Mouse (Mus musculus): ENCODE measurements around the gene Fzr1. TPM values are rescaled to one million over a fixed set of nuclear protein-coding genes. Genes with fewer than 3 reads are reported as not detected.
A peak's percentile ranks its signal among the peaks of the same experiment; 100 is the strongest.

The Fzr1 gene
- total and polyA plus RNA-seq, 3 experiments: 20.7 to 115 TPM; not detected in 1

GRCm38 (mm10) chr10:81322444-81322843, 55.9 kb downstream of the Fzr1 start:
- H3K79me2 ChIP-seq (ENCODE audit: control insufficient read depth, insufficient read depth, low read length, poor library complexity): peaks cover 20% of the 10 kb centered on the region
- TF ChIP-seq NELFE (IDR thresholded peaks at IDR 0.05; ENCODE audit: low read depth, low read length) (no peak), USF2 (IDR thresholded peaks at IDR 0.05; ENCODE audit: borderline replicate concordance in 1 of 2, insufficient read depth in 1 of 2, low read depth in 1 of 2, low read length in 2 of 2) (no peak), KAT2A (conservative IDR thresholded peaks at IDR 0.05; ENCODE audit: low read depth, low read length) (no peak), MAX (IDR thresholded peaks at IDR 0.05; ENCODE audit: low read length) (no peak), MYB (IDR thresholded peaks at IDR 0.05; ENCODE audit: low read depth, low read length) (no peak), MEF2A (IDR thresholded peaks at IDR 0.05; ENCODE audit: extremely low read depth, insufficient replicate concordance, low read depth, low read length, poor library complexity, severe bottlenecking) (no peak)
- H3K4me3 ChIP-seq (ENCODE audit: control insufficient read depth in 1 of 2, insufficient read depth in 1 of 2, low read depth in 2 of 2, low read length in 2 of 2): no peak overlapping the region
- H3K4me1 ChIP-seq (ENCODE audit: control insufficient read depth in 1 of 2, insufficient read depth in 2 of 2, low read length in 2 of 2): peaks cover 0 to 12% of the 10 kb centered on the region in 2 experiments; a peak in 3 of 4 replicates
- H3K27me3 ChIP-seq (ENCODE audit: control insufficient read depth in 1 of 2, insufficient read depth in 2 of 2, low read length in 2 of 2): no peaks in the 10 kb centered on the region
- H3K9me3 ChIP-seq (replicated peaks; ENCODE audit: insufficient read depth, low read length): no peaks in the 10 kb centered on the region
- H3K27ac ChIP-seq (ENCODE audit: control insufficient read depth, low read depth, low read length): no peak overlapping the region
- no peak for DNase-seq (ENCODE audit: low read depth, low spot score)
- H3K36me3 ChIP-seq (ENCODE audit: control insufficient read depth in 1 of 2, insufficient read depth in 2 of 2, low read length in 2 of 2): peaks cover 2 to 6% of the 10 kb centered on the region in 2 experiments; a peak in 2 of 4 replicates
- peak overlapping the region; percentile 93 for H3K9ac ChIP-seq (ENCODE audit: control insufficient read depth, low read depth, low read length, poor library complexity, severe bottlenecking)

GRCm38 (mm10) chr10:81321436-81321835, 56.9 kb downstream of the Fzr1 start:
- TF ChIP-seq ETS1 (IDR thresholded peaks at IDR 0.05; ENCODE audit: low read depth, low read length): no peak
- TF ChIP-seq MYC (IDR thresholded peaks at IDR 0.05; ENCODE audit: low read depth, low read length): no peak
- TF ChIP-seq RCOR1 (IDR thresholded peaks at IDR 0.05; ENCODE audit: low read depth, low read length): no peak
- TF ChIP-seq MAX (IDR thresholded peaks at IDR 0.05; ENCODE audit: low read length): no peak
- TF ChIP-seq POLR2AphosphoS5 (IDR thresholded peaks at IDR 0.05; ENCODE audit: borderline replicate concordance, low read depth, low read length): no peak
- no peak for TF ChIP-seq CHD2 (IDR thresholded peaks at IDR 0.05; ENCODE audit: low read length)
- no peak for TF ChIP-seq MYB (IDR thresholded peaks at IDR 0.05; ENCODE audit: low read depth, low read length)
- no peak for TF ChIP-seq TAL1 (IDR thresholded peaks at IDR 0.05; ENCODE audit: low read length)
- no peak for TF ChIP-seq ZC3H11A (IDR thresholded peaks at IDR 0.05; ENCODE audit: low read depth, low read length)
- no peak for TF ChIP-seq ZMIZ1 (IDR thresholded peaks at IDR 0.05; ENCODE audit: low read depth, low read length)
- no peak for TF ChIP-seq GATA1 (IDR thresholded peaks at IDR 0.05; ENCODE audit: low read depth, low read length)
- no peak for TF ChIP-seq EP300 (IDR thresholded peaks at IDR 0.05; ENCODE audit: low read depth in 1 of 2, low read length in 2 of 2)
- TF ChIP-seq JUND (IDR thresholded peaks at IDR 0.05; ENCODE audit: low read depth, low read length): no peak
- no peak for TF ChIP-seq TCF12 (IDR thresholded peaks at IDR 0.05; ENCODE audit: low read depth, low read length)
- TF ChIP-seq CHD1 (IDR thresholded peaks at IDR 0.05; ENCODE audit: low read depth, low read length): no peak
- Histone ChIP-seq H3K79me2 (ENCODE audit: control insufficient read depth, insufficient read depth, low read length, poor library complexity) (peaks cover 20% of the 10 kb centered on the region), H3K4me1 (ENCODE audit: control insufficient read depth in 1 of 2, insufficient read depth in 2 of 2, low read length in 2 of 2) (peaks cover 0 to 12% of the 10 kb centered on the region in 2 experiments; a peak in 3 of 4 replicates), H3K27ac (ENCODE audit: control insufficient read depth, low read depth, low read length) (peak overlapping the region; percentile 46), H3K36me3 (ENCODE audit: control insufficient read depth in 1 of 2, insufficient read depth in 2 of 2, low read length in 2 of 2) (peaks cover 2 to 6% of the 10 kb centered on the region in 2 experiments; a peak in 2 of 4 replicates), H3K9ac (ENCODE audit: control insufficient read depth, low read depth, low read length, poor library complexity, severe bottlenecking) (peak overlapping the region; percentile 93), H3K9me3 (replicated peaks; ENCODE audit: insufficient read depth, low read length) (no peaks in the 10 kb centered on the region), H3K4me3 (ENCODE audit: control insufficient read depth in 1 of 2, insufficient read depth in 1 of 2, low read depth in 2 of 2, low read length in 2 of 2) (peak overlapping the region; percentile 54 to 86), H3K27me3 (ENCODE audit: control insufficient read depth in 1 of 2, insufficient read depth in 2 of 2, low read length in 2 of 2) (no peaks in the 10 kb centered on the region)
- no peak for DNase-seq (ENCODE audit: low read depth, low spot score)

Data from MEL (cell line).